12 mouse cellular contexts compared by ENCODE assay signal in genomic region chr3:95140289-95140595, GRCm38 (mm10). TPM values are rescaled to one million over a fixed set of nuclear protein-coding genes. Genes with fewer than 3 reads are reported as not detected.
DNase-seq lines count a peak whose midpoint lies in the region; ATAC-seq and TF ChIP-seq lines count a peak whose summit lies in the region.
"Had no signal": no experiment of that assay in that cellular context is flagged by ENCODE, and none has a peak within 500 bp of the region (broad histone marks: within the 10 kb centered on the region; RNA-seq: fewer than 3 reads in every experiment).

No protein-coding gene starts in this region.

- no peak overlapping the region for H3K4me3 ChIP-seq in kidney, adult 2 months (ENCODE audit: insufficient read depth, low read depth, low read length)
- peak overlapping the region in 1 of 3 experiments; percentile 12 for H3K4me3 ChIP-seq in CH12.LX (replicated peaks in 1 of 3; ENCODE audit: low read depth in 2 of 3, low read length in 2 of 3, poor library complexity in 1 of 3)
- H3K4me3 ChIP-seq in intestine, postnatal 0 days (ENCODE audit: low read depth, low read length), result no peak overlapping the region
- H3K4me3 ChIP-seq: limb, embryonic 12.5 days; midbrain, embryonic 10.5 days had no signal

- in situ Hi-C loops in CH12.LX (cut with MboI; ENCODE audit: low pct_ligation_motif_present, low pct_unique_long_range_greater_than_20kb, low sequenced_read_pairs), result loop anchor here (10.0 kb wide), 1 partner anchor 75 kb away; the partner anchor contains the start of gene Gabpb2

- no peaks in the 10 kb centered on the region for H3K27me3 ChIP-seq in kidney, adult 2 months (replicated peaks; ENCODE audit: control insufficient read depth, insufficient read depth, low read length)
- no peaks in the 10 kb centered on the region for H3K27me3 ChIP-seq in CH12.LX (replicated peaks)
- no peaks in the 10 kb centered on the region for H3K27me3 ChIP-seq in intestine, postnatal 0 days (replicated peaks; ENCODE audit: control insufficient read depth, insufficient read depth, low read length)
- H3K27me3 ChIP-seq: limb, embryonic 12.5 days had no signal

- peaks cover 4% of the 10 kb centered on the region for H3K4me1 ChIP-seq in kidney, adult 2 months (ENCODE audit: control insufficient read depth, insufficient read depth, low read length)
- H3K4me1 ChIP-seq in CH12.LX (ENCODE audit: control insufficient read depth in 1 of 2, insufficient read depth in 2 of 2), result peaks cover 15 to 42% of the 10 kb centered on the region in 2 experiments
- H3K4me1 ChIP-seq in intestine, postnatal 0 days (replicated peaks; ENCODE audit: control insufficient read depth, insufficient read depth, low read length), result no peaks in the 10 kb centered on the region

- H3K9me3 ChIP-seq in CH12.LX (replicated peaks; ENCODE audit: low read length), result no peaks in the 10 kb centered on the region
- H3K9me3 ChIP-seq in intestine, postnatal 0 days (ENCODE audit: control insufficient read depth), result no peaks in the 10 kb centered on the region
- H3K9me3 ChIP-seq: limb, embryonic 12.5 days; midbrain, embryonic 10.5 days had no signal

- H3K27ac ChIP-seq in kidney, adult 2 months (ENCODE audit: insufficient read depth, low read depth, low read length), result peak overlapping the region; percentile 50; the same call in 1 of the 2 replicates
- H3K27ac ChIP-seq in CH12.LX (ENCODE audit: insufficient read depth, low read depth), result 0 out of 2 replicates have a peak overlapping the region, but pooled peaks have one; percentile 14
- peak overlapping the region; percentile 15; the same call in 1 of the 2 replicates for H3K27ac ChIP-seq in intestine, postnatal 0 days (ENCODE audit: low read depth, low read length)
- H3K27ac ChIP-seq: limb, embryonic 12.5 days; midbrain, embryonic 10.5 days had no signal

- H3K4me2 ChIP-seq in CH12.LX (ENCODE audit: insufficient read depth, low read depth, poor library complexity, severe bottlenecking), result no peak overlapping the region
- H3K4me2 ChIP-seq in intestine, postnatal 0 days (replicated peaks; ENCODE audit: low read depth), result no peak overlapping the region
- H3K4me2 ChIP-seq: limb, embryonic 12.5 days had no signal

- H3K36me3 ChIP-seq in kidney, adult 2 months (ENCODE audit: control insufficient read depth, insufficient read depth, low read length), result no peaks in the 10 kb centered on the region; the same call in 1 of the 2 replicates
- peaks cover 19 to 22% of the 10 kb centered on the region in 2 experiments for H3K36me3 ChIP-seq in CH12.LX (replicated peaks in 1 of 2; ENCODE audit: control insufficient read depth in 1 of 2, insufficient read depth in 1 of 2, low read length in 1 of 2)
- peaks cover 17% of the 10 kb centered on the region for H3K36me3 ChIP-seq in intestine, postnatal 0 days (ENCODE audit: control insufficient read depth, insufficient read depth)

- TF ChIP-seq POLR2A in kidney, adult 2 months (IDR thresholded peaks at IDR 0.05; ENCODE audit: low read depth, low read length), result no peak
- no peak for TF ChIP-seq POLR2A in CH12.LX (IDR thresholded peaks at IDR 0.05; ENCODE audit: low read depth, low read length)

- H3K9ac ChIP-seq in CH12.LX (ENCODE audit: insufficient read depth, low read depth), result no peak overlapping the region
- H3K9ac ChIP-seq in intestine, postnatal 0 days (ENCODE audit: low read depth, low read length), result no peak overlapping the region
- H3K9ac ChIP-seq: limb, embryonic 12.5 days had no signal

- TF ChIP-seq RAD21 in CH12.LX (IDR thresholded peaks at IDR 0.05; ENCODE audit: low read depth, low read length), result no peak

- 83% methylated on average over 18 of the region's 18 CpGs for WGBS in kidney, adult 2 months
- WGBS in intestine, postnatal 0 days, result 73% methylated on average over 18 of the region's 18 CpGs

- DNase-seq in cerebellum, postnatal 25 days, result peak; percentile 13 to 22
- no peak for DNase-seq in cerebellum, adult 11-12 months
- no peak for DNase-seq in kidney, adult 2 months
- no peak for DNase-seq in kidney, postnatal 14 days
- no peak for DNase-seq in CH12.LX (ENCODE audit: extremely low read depth)
- no peak for DNase-seq in left cerebral cortex, postnatal 14 days (ENCODE audit: low spot score in 2 of 2)
- no peak for DNase-seq in layer of hippocampus, postnatal 14 days (ENCODE audit: low spot score in 2 of 2)
- DNase-seq: adrenal gland, postnatal 10 days; cerebellum, adult 9-10 months had no signal

- intact Hi-C loops in left cerebral cortex, postnatal 14 days (cut with DNase I), result loop anchor here (5.0 kb wide), 1 partner anchor 122 kb away; no protein-coding TSS in a partner anchor

- no peak for ATAC-seq in intestine, postnatal 0 days

- TF ChIP-seq CTCF in kidney, adult 2 months (conservative IDR thresholded peaks at IDR 0.05; ENCODE audit: insufficient read depth, insufficient read length, low read depth, low read length), result no peak
- no peak for TF ChIP-seq CTCF in CH12.LX (conservative IDR thresholded peaks at IDR 0.05 in 1 of 2, IDR thresholded peaks at IDR 0.05 in 1 of 2; ENCODE audit: low read depth in 2 of 2, low read length in 2 of 2)
- no peak for TF ChIP-seq CTCF in intestine, postnatal 0 days (IDR thresholded peaks at IDR 0.05; ENCODE audit: low read depth)

- dilution Hi-C loops in CH12.LX (cut with MboI; ENCODE audit: extremely low pct_ligation_motif_present, extremely low pct_unique_long_range_greater_than_20kb, low sequenced_read_pairs), result no loop called here

- H3K79me2 ChIP-seq in CH12.LX (replicated peaks; ENCODE audit: control insufficient read depth, extremely low read depth, insufficient read depth, poor library complexity, severe bottlenecking), result peaks cover 12% of the 10 kb centered on the region

- TF ChIP-seq EP300 in CH12.LX (IDR thresholded peaks at IDR 0.05; ENCODE audit: low read length), result no peak

TF ChIP-seq in CH12.LX, 34 proteins besides CTCF, POLR2A, EP300 and RAD21:
- TF ChIP-seq CHD1 (IDR thresholded peaks at IDR 0.05; ENCODE audit: low read depth, low read length), result no peak
- no peak for TF ChIP-seq POLR2AphosphoS2 (IDR thresholded peaks at IDR 0.05; ENCODE audit: low read depth, low read length)
- no peak for TF ChIP-seq MYC (IDR thresholded peaks at IDR 0.05; ENCODE audit: low read depth, low read length)
- no peak for TF ChIP-seq GABPA (IDR thresholded peaks at IDR 0.05; ENCODE audit: insufficient replicate concordance, low read depth, low read length)
- TF ChIP-seq MAFK (IDR thresholded peaks at IDR 0.05; ENCODE audit: insufficient replicate concordance, low read length), result no peak
- TF ChIP-seq SIN3A (IDR thresholded peaks at IDR 0.05; ENCODE audit: low read length), result no peak
- no peak for TF ChIP-seq MEF2A (IDR thresholded peaks at IDR 0.05; ENCODE audit: borderline replicate concordance, low read depth, low read length)
- TF ChIP-seq CHD2 (IDR thresholded peaks at IDR 0.05; ENCODE audit: low read length), result no peak
- TF ChIP-seq KAT2A (IDR thresholded peaks at IDR 0.05; ENCODE audit: insufficient replicate concordance, low read length), result no peak

RNA-seq across cellular contexts. Expression of gene Tnfaip8l2, which starts 1.9 kb away (rescaled TPM):
- polyA plus RNA-seq in kidney, adult 2 months (2012; rRNA removed), result 4.1 and 6.8 TPM in 2 replicates
- total RNA-seq in CH12.LX (2012; rRNA removed), result 19.1 and 28.2 TPM in 2 replicates
- 24.8 and 26.2 TPM in 2 replicates for total RNA-seq in CH12.LX (2014; rRNA removed)
- polyA plus RNA-seq in CH12.LX (2012; ENCODE audit: insufficient read length, low read depth), result 18.2 and 22.5 TPM in 2 replicates
- 3.6 and 4.7 TPM in 2 replicates for polyA plus RNA-seq in intestine, postnatal 0 days (2015; fragmentation: Nextera tagmentation; extraction: Ambion mirVana)
- 1 to 10 TPM; 1.8 to 3.1 TPM for total RNA-seq in left cerebral cortex, postnatal 14 days (2021)
- total RNA-seq in layer of hippocampus, postnatal 14 days (2021), result 1 to 10 TPM; 2.3 to 3.0 TPM

RNA-seq across cellular contexts. Expression of gene Lysmd1, which starts 6.4 kb away (rescaled TPM):
- 10.2 and 11.3 TPM in 2 replicates for polyA plus RNA-seq in kidney, adult 2 months (2012; rRNA removed)
- total RNA-seq in CH12.LX (2012; rRNA removed) (12.0 and 13.6 TPM in 2 replicates), CH12.LX (2014; rRNA removed) (9.6 and 11.6 TPM in 2 replicates)
- polyA plus RNA-seq in CH12.LX (2012; ENCODE audit: insufficient read length, low read depth), result 7.8 and 8.1 TPM in 2 replicates
- 7.1 and 7.5 TPM in 2 replicates for polyA plus RNA-seq in intestine, postnatal 0 days (2015; fragmentation: Nextera tagmentation; extraction: Ambion mirVana)
- 10 to 100 TPM; 19.2 to 20.7 TPM for total RNA-seq in left cerebral cortex, postnatal 14 days (2021)
- 10 to 100 TPM; 22.5 to 22.8 TPM for total RNA-seq in layer of hippocampus, postnatal 14 days (2021)

RNA-seq across cellular contexts. Expression of gene Scnm1, which starts 6.4 kb away (rescaled TPM):
- polyA plus RNA-seq in kidney, adult 2 months (2012; rRNA removed), result 46.7 and 50.8 TPM in 2 replicates
- total RNA-seq in CH12.LX (2012; rRNA removed) (50.5 and 51.0 TPM in 2 replicates), CH12.LX (2014; rRNA removed) (53.1 and 64.5 TPM in 2 replicates)
- polyA plus RNA-seq in CH12.LX (2012; ENCODE audit: insufficient read length, low read depth), result 59.2 and 83.9 TPM in 2 replicates
- polyA plus RNA-seq in intestine, postnatal 0 days (2015; fragmentation: Nextera tagmentation; extraction: Ambion mirVana), result 49.3 and 54.8 TPM in 2 replicates
- 10 to 100 TPM; 38.8 to 42.8 TPM for total RNA-seq in left cerebral cortex, postnatal 14 days (2021)
- 10 to 100 TPM; 39.6 to 41.2 TPM for total RNA-seq in layer of hippocampus, postnatal 14 days (2021)

RNA-seq across cellular contexts. Expression of gene Tmod4, which starts 16.0 kb away (rescaled TPM):
- polyA plus RNA-seq in kidney, adult 2 months (2012; rRNA removed), result 0.19 and 3.1 TPM in 2 replicates
- total RNA-seq in CH12.LX (2012; rRNA removed) (0.21 and 0.47 TPM in 2 replicates), CH12.LX (2014; rRNA removed) (not detected in 2 replicates)
- 0.81 TPM in 1 of 2 replicates, not detected in the other for polyA plus RNA-seq in CH12.LX (2012; ENCODE audit: insufficient read length, low read depth)
- 0.44 and 0.73 TPM in 2 replicates for polyA plus RNA-seq in intestine, postnatal 0 days (2015; fragmentation: Nextera tagmentation; extraction: Ambion mirVana)
- total RNA-seq in left cerebral cortex, postnatal 14 days (2021), result under 1 TPM; 0.29 to 0.32 TPM
- 1 to 10 TPM in 1 of 2 experiments, under 1 TPM in 1; 0.83 to 1.5 TPM for total RNA-seq in layer of hippocampus, postnatal 14 days (2021)

RNA-seq across cellular contexts. Expression of gene Sema6c, which starts 20.0 kb away (rescaled TPM):
- polyA plus RNA-seq in kidney, adult 2 months (2012; rRNA removed), result 8.0 and 8.5 TPM in 2 replicates
- total RNA-seq in CH12.LX (2012; rRNA removed) (0.30 and 0.42 TPM in 2 replicates), CH12.LX (2014; rRNA removed) (not detected in 2 replicates)
- polyA plus RNA-seq in CH12.LX (2012; ENCODE audit: insufficient read length, low read depth), result 0.27 and 0.53 TPM in 2 replicates
- polyA plus RNA-seq in intestine, postnatal 0 days (2015; fragmentation: Nextera tagmentation; extraction: Ambion mirVana), result 1.0 and 1.3 TPM in 2 replicates
- total RNA-seq in left cerebral cortex, postnatal 14 days (2021), result 10 to 100 TPM; 40.3 to 40.5 TPM
- 10 to 100 TPM; 48.6 to 52.6 TPM for total RNA-seq in layer of hippocampus, postnatal 14 days (2021)

Comparison
In these comparisons a context has a peak if more than half of its experiments do, and no peak if none do; other contexts are left out.
1. DNase-seq: peak in cerebellum, postnatal 25 days (2 of 2); none in cerebellum, adult 11-12 months (single experiment), kidney, adult 2 months (single experiment), kidney, postnatal 14 days (single experiment), CH12.LX (single experiment), left cerebral cortex, postnatal 14 days (0 of 2) and layer of hippocampus, postnatal 14 days (0 of 2).
2. RNA of gene Tnfaip8l2, which starts 1.9 kb away (total RNA-seq): 19.1 to 28.2 TPM in CH12.LX; 1.8 to 3.1 TPM in left cerebral cortex, postnatal 14 days and 2.3 to 3.0 TPM in layer of hippocampus, postnatal 14 days; every median in the first group is over 4 times any median in the second.
3. Peak in every context shown above with its lines, with median percentiles within 50 percentile points of each other: H3K27ac ChIP-seq.